Mouse (Mus musculus): ENCODE data around the gene Fam53b. TPM values are rescaled to one million over a fixed set of nuclear protein-coding genes. Genes with fewer than 3 reads are reported as not detected.

Fam53b gene
- total RNA-seq, 1 experiment: 8.6 TPM

DNA sequence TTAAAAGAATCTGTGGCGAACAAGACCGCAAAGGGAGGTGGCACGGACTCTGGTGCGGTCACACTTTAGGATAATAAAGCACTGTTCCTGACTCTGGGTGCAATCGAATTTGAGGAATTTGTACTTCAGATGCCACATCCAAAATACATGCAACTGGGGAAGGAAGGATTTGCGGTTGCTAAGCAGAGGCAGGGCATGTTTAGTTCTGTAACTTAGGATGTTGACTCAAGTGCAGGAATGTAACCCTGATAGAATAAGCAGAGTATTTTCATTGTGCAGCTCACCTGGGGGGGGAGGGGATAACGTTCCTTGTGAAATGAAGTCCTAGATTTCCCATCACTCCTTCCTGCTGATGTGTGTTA lies 384 bp upstream of the Fam53b start:
- TF ChIP-seq ZNF384 (IDR thresholded peaks at IDR 0.05; ENCODE audit: low read depth, low read length): no peak
- TF ChIP-seq ZC3H11A (IDR thresholded peaks at IDR 0.05; ENCODE audit: borderline replicate concordance, low read depth, low read length): no peak
- TF ChIP-seq MAFK (IDR thresholded peaks at IDR 0.05; ENCODE audit: insufficient read depth, low read depth, low read length): no peak
- no peak for TF ChIP-seq CHD2 (IDR thresholded peaks at IDR 0.05; ENCODE audit: low read depth, low read length)
- no peak for TF ChIP-seq HCFC1 (IDR thresholded peaks at IDR 0.05; ENCODE audit: borderline replicate concordance, insufficient read depth, low read length)
- no peak overlapping the region for H3K27ac ChIP-seq (ENCODE audit: insufficient read depth, low read depth, low read length, poor library complexity, severe bottlenecking)

DNA sequence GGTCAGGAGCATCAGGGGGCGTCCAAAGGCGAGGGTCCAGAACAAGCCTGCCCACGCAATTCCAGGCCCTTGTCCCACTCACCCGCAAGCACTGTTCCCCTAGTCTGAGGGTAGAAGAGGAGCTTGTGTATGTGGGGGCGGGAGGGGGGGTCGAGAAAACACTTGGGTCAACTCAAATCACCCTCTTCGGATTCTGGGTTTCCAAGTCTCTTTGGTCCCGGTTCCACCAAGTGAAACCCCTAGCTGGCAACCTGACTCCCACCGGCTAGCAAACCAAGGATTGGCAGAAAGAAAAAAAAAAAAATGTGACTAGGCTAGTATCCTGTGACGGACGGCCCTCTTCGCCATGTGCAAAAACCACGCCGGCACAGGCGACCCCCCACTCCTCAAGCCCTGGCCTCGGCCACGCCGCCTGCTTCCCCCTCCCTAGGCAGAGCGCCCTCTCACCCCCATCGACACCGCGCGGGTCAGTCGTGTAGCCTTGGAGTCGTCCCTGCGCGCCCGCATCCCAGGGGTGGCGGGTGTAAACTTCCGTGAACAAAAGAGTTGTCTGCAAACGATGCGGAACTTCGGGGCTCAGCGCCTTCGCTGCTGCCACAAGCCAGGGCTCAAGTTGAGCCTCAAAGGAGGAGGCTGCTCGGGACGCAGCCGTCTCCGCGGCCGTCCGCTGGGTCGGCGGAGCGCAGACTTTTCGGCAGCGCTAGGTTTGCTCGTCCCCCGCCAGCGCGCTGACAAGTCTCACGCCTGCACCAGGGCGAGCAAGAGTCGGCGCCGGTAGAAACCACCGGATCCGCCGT lies 869 bp downstream of the Fam53b start:
- no peak for DNase-seq (ENCODE audit: low read depth, low spot score)
- TF ChIP-seq MAFK (IDR thresholded peaks at IDR 0.05; ENCODE audit: insufficient read depth, low read depth, low read length): no peak
- no peak for TF ChIP-seq CHD2 (IDR thresholded peaks at IDR 0.05; ENCODE audit: low read depth, low read length)
- no peak for TF ChIP-seq ZC3H11A (IDR thresholded peaks at IDR 0.05; ENCODE audit: borderline replicate concordance, low read depth, low read length)
- TF ChIP-seq ZNF384 (IDR thresholded peaks at IDR 0.05; ENCODE audit: low read depth, low read length): 0 out of 2 replicates have a peak, but pooled peaks have one; percentile 20
- no peak for TF ChIP-seq HCFC1 (IDR thresholded peaks at IDR 0.05; ENCODE audit: borderline replicate concordance, insufficient read depth, low read length)
- peak overlapping the region; percentile 75 to 85 for H3K4me3 ChIP-seq (ENCODE audit: insufficient read depth in 1 of 2, low read depth in 1 of 2, low read length in 2 of 2, poor library complexity in 1 of 2, severe bottlenecking in 1 of 2)
- H3K36me3 ChIP-seq (ENCODE audit: control insufficient read depth, insufficient read depth, low read length, poor library complexity, severe bottlenecking): no peaks in the 10 kb centered on the region; the same call in 1 of the 2 replicates
- in situ Hi-C loops (cut with MboI; ENCODE audit: low sequenced_read_pairs in 2 of 2, unreplicated experiment in 2 of 2): no loop called here
- no peak overlapping the region for H3K27ac ChIP-seq (ENCODE audit: insufficient read depth, low read depth, low read length, poor library complexity, severe bottlenecking)
- no peaks in the 10 kb centered on the region for H3K9me3 ChIP-seq (ENCODE audit: control insufficient read depth, insufficient read depth, low read depth, low read length)
- peaks cover 7 to 14% of the 10 kb centered on the region in 2 experiments for H3K4me1 ChIP-seq (ENCODE audit: control insufficient read depth in 2 of 2, insufficient read depth in 2 of 2, low read length in 2 of 2, poor library complexity in 1 of 2)
- peak overlapping the region; percentile 77 for H3K9ac ChIP-seq (ENCODE audit: insufficient read depth, low read depth, low read length, poor library complexity, severe bottlenecking)

More for the DNA sequence above, 384 bp upstream of the Fam53b start:
- Histone ChIP-seq H3K36me3 (ENCODE audit: control insufficient read depth, insufficient read depth, low read length, poor library complexity, severe bottlenecking) (no peaks in the 10 kb centered on the region; the same call in 1 of the 2 replicates), H3K9me3 (ENCODE audit: control insufficient read depth, insufficient read depth, low read depth, low read length) (no peaks in the 10 kb centered on the region), H3K4me3 (ENCODE audit: insufficient read depth in 1 of 2, low read depth in 1 of 2, low read length in 2 of 2, poor library complexity in 1 of 2, severe bottlenecking in 1 of 2) (peak overlapping the region; percentile 75 to 85), H3K4me1 (ENCODE audit: control insufficient read depth in 2 of 2, insufficient read depth in 2 of 2, low read length in 2 of 2, poor library complexity in 1 of 2) (peaks cover 7 to 9% of the 10 kb centered on the region in 2 experiments), H3K9ac (ENCODE audit: insufficient read depth, low read depth, low read length, poor library complexity, severe bottlenecking) (peak overlapping the region; percentile 77; the same call in 1 of the 2 replicates)
- no peak for DNase-seq (ENCODE audit: low read depth, low spot score)
- in situ Hi-C loops (cut with MboI; ENCODE audit: low sequenced_read_pairs in 2 of 2, unreplicated experiment in 2 of 2): no loop called here

DNA sequence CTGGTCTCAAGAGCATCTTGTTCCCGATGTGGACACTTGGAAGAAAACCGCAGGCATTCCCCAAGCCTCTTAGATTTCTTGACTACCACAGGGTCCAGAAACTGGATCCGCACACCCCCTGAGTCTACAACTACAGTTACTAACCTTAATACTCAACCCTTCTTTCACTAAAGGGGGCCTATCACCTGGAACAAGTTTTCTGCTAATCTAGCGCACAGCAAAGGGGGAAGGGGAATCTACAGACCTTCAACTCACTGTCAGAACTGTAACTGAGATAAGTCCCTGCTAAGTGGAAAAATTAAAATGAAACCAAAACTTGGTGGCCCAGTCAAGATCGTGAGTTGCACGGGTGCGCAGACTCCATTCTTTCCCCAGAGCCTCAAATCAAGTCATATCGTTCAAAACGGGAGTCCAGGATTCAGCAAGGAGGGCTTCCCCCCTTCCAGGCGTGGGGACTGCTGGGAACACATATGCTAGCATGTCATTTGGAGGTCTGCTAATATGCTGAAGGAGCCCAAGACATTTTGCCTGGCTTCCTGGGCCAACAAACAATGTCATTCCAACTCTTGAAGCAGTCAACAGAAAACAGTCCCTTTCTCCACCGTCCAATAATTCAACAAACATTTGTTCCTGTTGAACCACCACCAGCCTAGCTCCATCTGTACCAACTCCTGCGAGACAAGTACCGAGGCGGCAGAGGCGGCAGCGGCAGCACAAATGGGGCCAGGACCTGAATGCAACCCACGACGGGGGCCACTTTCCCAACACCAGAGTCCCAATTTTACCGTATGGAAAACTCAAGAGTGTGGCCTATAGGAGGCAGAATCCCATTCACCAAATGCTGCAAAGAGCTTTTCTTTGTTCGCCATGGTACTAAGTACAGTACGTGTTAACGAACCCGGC lies 1.7 kb downstream of the Fam53b start:
- DNase-seq (ENCODE audit: low read depth, low spot score): no peak
- Histone ChIP-seq H3K4me1 (ENCODE audit: control insufficient read depth in 2 of 2, insufficient read depth in 2 of 2, low read length in 2 of 2, poor library complexity in 1 of 2) (peaks cover 12 to 21% of the 10 kb centered on the region in 2 experiments), H3K4me3 (ENCODE audit: insufficient read depth in 1 of 2, low read depth in 1 of 2, low read length in 2 of 2, poor library complexity in 1 of 2, severe bottlenecking in 1 of 2) (peak overlapping the region; percentile 4 to 75; a peak in 3 of 4 replicates), H3K36me3 (ENCODE audit: control insufficient read depth, insufficient read depth, low read length, poor library complexity, severe bottlenecking) (no peaks in the 10 kb centered on the region), H3K27ac (ENCODE audit: insufficient read depth, low read depth, low read length, poor library complexity, severe bottlenecking) (no peak overlapping the region), H3K9me3 (ENCODE audit: control insufficient read depth, insufficient read depth, low read depth, low read length) (no peaks in the 10 kb centered on the region), H3K9ac (ENCODE audit: insufficient read depth, low read depth, low read length, poor library complexity, severe bottlenecking) (0 out of 2 replicates have a peak overlapping the region, but pooled peaks have one; percentile 77)
- TF ChIP-seq ZNF384 (IDR thresholded peaks at IDR 0.05; ENCODE audit: low read depth, low read length): no peak
- no peak for TF ChIP-seq CHD2 (IDR thresholded peaks at IDR 0.05; ENCODE audit: low read depth, low read length)
- TF ChIP-seq ZC3H11A (IDR thresholded peaks at IDR 0.05; ENCODE audit: borderline replicate concordance, low read depth, low read length): no peak
- TF ChIP-seq MAFK (IDR thresholded peaks at IDR 0.05; ENCODE audit: insufficient read depth, low read depth, low read length): no peak
- TF ChIP-seq HCFC1 (IDR thresholded peaks at IDR 0.05; ENCODE audit: borderline replicate concordance, insufficient read depth, low read length): no peak
- in situ Hi-C loops (cut with MboI; ENCODE audit: low sequenced_read_pairs in 2 of 2, unreplicated experiment in 2 of 2): no loop called here

DNA sequence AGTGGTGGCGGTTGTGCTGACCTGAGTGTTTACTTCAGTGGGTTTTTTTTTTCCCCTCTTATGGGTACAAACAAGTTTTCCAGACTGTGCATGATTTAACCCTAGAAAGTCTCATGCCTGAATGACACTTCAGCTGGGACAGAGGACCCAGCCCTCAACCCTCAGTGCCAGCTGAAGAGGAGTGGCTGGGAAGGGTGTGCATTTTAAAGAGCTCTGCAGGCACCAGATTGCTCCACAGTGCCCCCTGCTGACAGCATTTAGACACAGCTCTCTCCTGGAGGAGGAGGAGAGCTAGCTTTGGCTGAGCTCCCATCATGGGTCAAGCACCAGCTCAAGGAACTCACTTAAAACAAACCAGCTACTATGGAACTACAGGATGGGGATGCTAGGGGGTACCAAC lies 2.8 kb downstream of the Fam53b start:
- DNase-seq (ENCODE audit: low read depth, low spot score): peak; percentile 90
- no peak overlapping the region for H3K9ac ChIP-seq (ENCODE audit: insufficient read depth, low read depth, low read length, poor library complexity, severe bottlenecking)

More for the DNA sequence above, 2.8 kb downstream of the Fam53b start:
- H3K36me3 ChIP-seq (ENCODE audit: control insufficient read depth, insufficient read depth, low read length, poor library complexity, severe bottlenecking): no peaks in the 10 kb centered on the region
- no peak overlapping the region for H3K4me3 ChIP-seq (ENCODE audit: insufficient read depth in 1 of 2, low read depth in 1 of 2, low read length in 2 of 2, poor library complexity in 1 of 2, severe bottlenecking in 1 of 2)
- TF ChIP-seq ZNF384 (IDR thresholded peaks at IDR 0.05; ENCODE audit: low read depth, low read length) (no peak), CHD2 (IDR thresholded peaks at IDR 0.05; ENCODE audit: low read depth, low read length) (no peak), ZC3H11A (IDR thresholded peaks at IDR 0.05; ENCODE audit: borderline replicate concordance, low read depth, low read length) (no peak), HCFC1 (IDR thresholded peaks at IDR 0.05; ENCODE audit: borderline replicate concordance, insufficient read depth, low read length) (no peak), MAFK (IDR thresholded peaks at IDR 0.05; ENCODE audit: insufficient read depth, low read depth, low read length) (no peak)
- no peaks in the 10 kb centered on the region for H3K9me3 ChIP-seq (ENCODE audit: control insufficient read depth, insufficient read depth, low read depth, low read length)
- in situ Hi-C loops (cut with MboI; ENCODE audit: low sequenced_read_pairs in 2 of 2, unreplicated experiment in 2 of 2): no loop called here
- peaks cover 12 to 28% of the 10 kb centered on the region in 2 experiments for H3K4me1 ChIP-seq (ENCODE audit: control insufficient read depth in 2 of 2, insufficient read depth in 2 of 2, low read length in 2 of 2, poor library complexity in 1 of 2)
- no peak overlapping the region for H3K27ac ChIP-seq (ENCODE audit: insufficient read depth, low read depth, low read length, poor library complexity, severe bottlenecking)
